Mouse (Mus musculus) kidney, adult 11 months (tissue): ENCODE results near the gene Gnai2.

ENCODE experiments used
- DNase-seq: peaks from one replicate; pipeline ENCODE4 v3.0.0; 2022

The Gnai2 gene

GRCm38 (mm10) chr9:107657144-107657543 lies 22.0 kb upstream of the Gnai2 start:
- DNase-seq = no peak

DNA sequence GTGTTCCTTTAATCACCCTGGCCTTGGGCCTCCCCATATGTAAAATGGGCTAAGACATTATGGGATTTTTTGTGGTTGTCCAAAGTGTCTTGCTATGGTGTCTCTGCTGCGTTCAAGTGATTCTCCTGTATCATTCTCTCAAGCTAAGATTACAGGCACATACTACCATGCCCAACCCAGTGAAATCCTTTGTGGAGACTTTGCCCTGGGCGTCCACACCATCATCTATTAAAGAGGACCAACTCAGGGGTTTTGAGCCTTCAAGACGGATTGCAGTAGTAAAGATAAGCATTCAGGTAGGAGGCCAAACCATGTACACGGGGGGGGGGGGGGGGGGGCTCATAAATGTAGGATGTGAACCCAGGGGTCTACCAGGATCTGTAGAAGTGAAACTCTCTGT lies 19.4 kb upstream of the Gnai2 start:
- DNase-seq = no peak

GRCm38 (mm10) chr9:107653474-107653873 lies 18.3 kb upstream of the Gnai2 start:
- DNase-seq = no peak

- no peak for DNase-seq
Measured at GRCm38 (mm10) chr9:107650708-107651481, 15.7 kb upstream of the Gnai2 start.

- no peak for DNase-seq
Measured at GRCm38 (mm10) chr9:107650225-107650624, 15.1 kb upstream of the Gnai2 start.

DNA sequence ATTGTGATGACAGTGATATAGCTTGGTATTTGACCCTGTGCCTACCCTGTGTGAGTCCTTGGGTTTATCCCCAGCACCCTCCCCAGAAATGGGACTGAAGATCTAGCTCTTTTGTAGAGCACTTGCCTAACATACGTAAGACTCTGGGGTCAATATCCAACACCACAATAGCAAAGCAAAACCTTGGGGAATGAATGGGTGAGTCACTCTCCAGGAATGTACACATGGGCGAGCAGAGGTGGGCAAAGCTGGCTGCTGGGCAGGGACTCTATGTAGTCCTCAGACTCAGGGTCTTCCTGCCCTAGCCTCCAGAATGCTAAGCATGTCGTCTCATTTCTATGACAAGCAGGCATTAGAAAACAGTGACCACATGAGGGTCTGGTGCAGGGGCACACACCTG lies 13.6 kb upstream of the Gnai2 start:
- no peak for DNase-seq

- DNase-seq = no peak
Measured at GRCm38 (mm10) chr9:107646975-107647374, 11.8 kb upstream of the Gnai2 start.

- DNase-seq = peak; percentile 55
Measured at GRCm38 (mm10) chr9:107645577-107645976, 10.4 kb upstream of the Gnai2 start.

DNA sequence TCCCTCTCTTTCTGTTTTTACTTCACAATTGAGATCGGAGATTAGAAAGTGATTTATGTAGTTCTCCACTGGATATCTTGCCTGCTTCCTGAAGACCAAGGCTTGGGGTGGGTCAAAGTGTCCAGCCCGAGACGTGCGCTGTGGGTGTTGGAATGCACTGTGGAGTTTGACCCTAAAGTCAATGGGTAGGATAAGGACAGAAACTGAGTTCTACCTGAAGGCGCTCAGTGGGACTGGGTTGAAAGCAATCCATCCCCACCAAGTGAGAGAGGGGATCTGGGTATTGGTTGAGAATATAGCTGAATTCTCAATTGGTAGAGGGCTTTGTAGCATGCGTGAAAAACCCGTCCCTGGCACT lies 10.0 kb upstream of the Gnai2 start:
- DNase-seq = peak; percentile 67

DNA sequence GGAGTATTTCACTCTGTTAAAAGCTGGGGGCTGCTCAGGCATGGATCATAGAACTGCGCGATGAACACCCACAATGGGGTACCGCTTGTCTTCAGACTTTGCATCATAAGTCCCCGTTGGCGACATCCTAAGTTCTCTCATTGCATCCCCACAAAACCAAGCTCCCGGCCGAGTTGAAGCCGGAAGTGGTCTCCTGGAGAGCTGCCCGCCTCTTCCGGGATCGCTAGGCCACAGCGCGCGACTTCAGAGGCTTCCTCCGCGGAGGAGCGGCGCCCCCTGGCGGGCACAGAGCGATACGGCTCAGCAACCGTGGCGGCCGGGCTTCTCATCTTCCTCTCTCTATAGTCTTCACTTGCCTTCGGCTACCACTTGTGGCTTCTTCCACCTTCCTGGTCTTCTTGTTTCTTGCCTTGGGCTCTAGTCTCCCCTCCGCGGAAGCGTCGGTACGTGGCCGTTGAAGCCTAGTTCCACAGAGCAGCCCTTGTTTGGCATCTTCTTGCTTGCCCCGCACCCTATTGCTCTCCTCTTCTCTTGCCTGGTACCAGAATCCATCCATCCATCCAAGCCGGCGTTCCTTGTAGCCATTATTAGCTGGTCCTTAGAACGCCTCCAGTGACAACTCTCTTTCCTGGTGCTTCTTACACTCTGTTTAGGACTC lies 9.5 kb upstream of the Gnai2 start:
- DNase-seq = peak; percentile 84

DNA sequence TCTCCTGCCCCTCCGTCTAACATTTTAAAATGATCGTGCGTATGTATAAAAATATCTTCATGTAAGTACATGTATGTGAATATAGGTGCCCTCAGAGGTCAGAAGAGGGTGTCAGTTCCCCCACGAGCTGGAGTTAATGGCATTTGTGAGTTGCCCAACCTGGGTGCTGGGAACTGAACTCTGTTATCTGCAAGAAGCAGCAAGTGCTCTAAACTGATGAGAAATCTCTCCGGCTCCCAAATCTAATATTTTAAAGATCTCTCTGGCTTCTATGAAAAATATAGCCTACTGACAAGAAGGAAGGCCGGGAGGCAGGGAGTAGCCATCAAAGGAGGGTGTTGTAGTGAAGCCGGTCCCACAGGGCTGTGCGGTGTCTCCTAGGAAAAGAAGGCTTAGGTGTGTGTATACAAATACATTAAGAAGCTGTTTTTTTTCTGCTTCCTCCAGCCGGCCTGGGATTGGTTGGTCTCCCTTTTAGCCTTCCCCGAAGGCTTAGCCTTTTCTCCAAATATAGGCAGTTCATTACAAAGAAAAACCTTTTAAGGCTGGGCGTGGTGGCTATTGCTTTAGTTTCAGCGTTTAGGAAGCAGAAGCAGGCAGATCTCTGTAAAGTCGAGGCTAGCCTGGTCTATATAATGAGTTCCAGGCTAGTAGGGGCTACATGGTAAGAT lies 8.5 kb upstream of the Gnai2 start:
- no peak for DNase-seq

- no peak for DNase-seq
Measured at GRCm38 (mm10) chr9:107641666-107642065, 6.5 kb upstream of the Gnai2 start.

- no peak for DNase-seq
Measured at GRCm38 (mm10) chr9:107640257-107640772, 5.1 kb upstream of the Gnai2 start.

DNA sequence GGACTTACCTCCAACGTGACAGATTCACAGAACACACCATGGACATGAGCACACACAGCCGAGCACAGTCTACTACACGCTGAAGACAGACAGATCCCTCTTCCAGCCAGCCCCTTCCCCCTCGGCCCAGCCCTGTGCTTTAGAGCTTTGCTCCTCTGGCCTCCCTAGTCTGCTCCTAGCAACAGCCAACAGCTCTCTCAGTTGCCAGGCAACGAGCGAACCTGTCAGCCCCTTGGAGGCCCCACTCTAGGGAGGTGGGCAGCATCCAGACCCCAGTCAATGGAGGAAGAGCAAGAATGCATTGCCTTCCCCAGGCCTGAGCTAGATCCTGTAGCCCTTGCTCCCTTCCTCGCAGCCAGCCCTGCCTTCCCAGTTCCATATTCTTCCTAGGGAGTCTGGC lies 1.9 kb upstream of the Gnai2 start:
- no peak for DNase-seq

- DNase-seq = no peak
Measured at GRCm38 (mm10) chr9:107634406-107635278, 525 bp downstream of the Gnai2 start.

DNA sequence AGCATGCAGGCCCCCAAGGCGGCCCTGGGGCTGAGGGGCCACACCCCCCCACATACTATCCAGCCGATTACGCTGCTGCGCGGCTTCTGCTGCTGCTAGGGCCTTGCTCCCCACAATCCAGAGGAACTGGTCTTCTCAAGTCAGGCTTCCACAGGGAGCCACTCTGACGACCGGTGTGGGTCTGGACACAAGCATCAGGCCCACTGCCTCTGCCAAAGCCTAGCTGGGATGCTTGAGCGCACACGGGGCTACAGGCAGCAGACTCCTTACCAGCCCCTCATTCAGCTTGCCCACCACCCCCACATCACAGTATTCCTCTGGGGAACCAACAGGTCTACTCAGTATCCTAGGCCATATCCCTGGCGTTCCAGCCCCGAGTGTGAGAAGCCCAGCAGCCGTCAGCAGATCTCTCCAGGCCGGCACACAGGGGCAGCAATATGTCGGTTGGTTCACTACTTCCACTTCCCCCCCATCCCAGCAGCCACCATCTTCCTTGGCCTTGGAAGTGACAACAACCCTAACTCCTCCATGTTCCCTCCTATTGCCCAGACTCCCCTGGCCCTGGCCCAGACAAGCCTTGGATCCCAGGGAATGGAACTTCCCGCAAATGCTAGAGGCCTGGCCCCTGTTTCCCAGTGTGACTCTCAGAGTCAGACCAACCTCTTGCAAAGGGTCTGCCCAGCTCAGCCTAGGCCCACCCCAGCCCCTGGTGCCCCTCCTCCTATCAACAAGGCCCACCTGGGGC lies 1.3 kb downstream of the Gnai2 start:
- peak; percentile 31 for DNase-seq

GRCm38 (mm10) chr9:107633091-107633660 lies 2.0 kb downstream of the Gnai2 start:
- DNase-seq = peak; percentile 72

- peak; percentile 52 for DNase-seq
Measured at GRCm38 (mm10) chr9:107632478-107632877, 2.7 kb downstream of the Gnai2 start.

DNA sequence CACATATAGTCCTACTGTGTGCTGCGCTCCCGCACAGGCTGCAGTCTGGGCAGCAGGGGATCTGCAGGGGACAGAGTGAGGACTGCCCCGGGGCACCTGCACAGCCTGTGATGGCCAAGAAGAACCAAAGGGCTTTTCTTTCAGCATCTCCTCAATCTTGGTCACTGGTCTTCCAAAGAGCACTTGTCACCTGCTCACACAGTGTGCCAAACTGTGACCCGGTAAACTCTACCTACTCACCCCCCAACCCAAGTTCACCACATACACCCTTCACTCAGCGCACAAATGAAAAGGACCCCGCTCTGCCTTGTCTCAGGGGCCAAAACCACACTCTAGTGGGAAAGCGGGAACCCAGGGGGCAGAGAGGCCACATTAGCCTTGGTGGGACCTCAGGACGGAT lies 3.3 kb downstream of the Gnai2 start:
- no peak for DNase-seq

DNA sequence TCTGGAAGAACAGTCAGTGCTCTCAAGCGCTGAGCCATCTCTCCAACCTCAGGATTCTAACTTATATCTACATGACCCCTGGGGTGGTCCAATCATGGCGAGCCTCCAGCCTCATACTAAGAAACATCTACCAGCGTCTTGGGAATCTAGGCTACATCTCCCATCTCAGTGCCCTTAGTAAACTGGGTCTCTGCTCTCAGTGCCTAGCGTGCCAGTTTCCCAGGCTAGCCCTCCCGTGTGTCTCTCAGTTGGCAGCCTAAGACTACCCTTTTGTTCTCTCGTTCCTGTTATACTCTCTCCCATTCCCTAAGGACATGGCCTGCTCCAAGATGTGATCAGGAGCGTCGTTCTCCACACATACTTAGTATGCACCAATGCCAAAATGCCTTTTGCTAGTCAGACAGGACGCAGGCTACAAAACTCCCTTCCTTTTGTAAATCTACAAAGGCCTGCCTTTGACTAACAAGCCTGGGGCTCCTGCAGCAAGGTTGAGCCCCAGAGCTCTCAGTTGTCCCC lies 3.8 kb downstream of the Gnai2 start:
- DNase-seq = no peak

DNA sequence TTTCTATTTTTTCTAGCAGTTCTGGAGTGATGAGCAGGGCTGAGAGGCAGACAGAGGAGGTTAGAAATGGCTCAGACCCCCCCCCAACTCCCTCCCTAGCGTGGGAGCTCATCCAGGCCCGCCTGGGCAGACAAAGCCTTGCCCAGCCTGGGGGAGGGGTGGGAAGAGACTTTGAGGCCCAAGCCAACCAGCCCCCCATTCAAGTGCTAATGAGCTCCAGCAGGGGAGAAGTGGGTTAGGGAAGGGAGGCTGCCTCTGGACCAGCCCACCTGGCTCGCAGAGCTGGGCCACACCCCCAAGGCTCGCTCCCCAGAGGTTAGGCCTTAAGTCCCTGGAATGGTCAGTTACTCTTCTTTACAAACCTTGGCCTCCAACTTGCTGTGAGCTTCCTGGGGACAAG lies 4.6 kb downstream of the Gnai2 start:
- no peak for DNase-seq
